ENCODE assay signal across 12 mouse cellular contexts in genomic region chr14:118864905-118865304, GRCm38 (mm10).
"Had no signal": no experiment of that assay in that cellular context is flagged by ENCODE, and none has a peak within 500 bp of the region (broad histone marks: within the 10 kb centered on the region; RNA-seq: fewer than 3 reads in every experiment).

No protein-coding gene starts in this region.

- H3K27me3 ChIP-seq: neural tube, embryonic 13.5 days had no signal

- DNase-seq: kidney, adult 2 months; kidney, postnatal 14 days; left cerebral cortex, postnatal 4 days; lung, adult 2 months; lung, postnatal 36 days; midbrain, embryonic 14.5 days; retina, postnatal 1 day; right cerebral cortex, postnatal 4 days; spleen, adult 18-20 months; thymus, adult 18-20 months had no signal

- ATAC-seq: lung, postnatal 0 days had no signal
